Mouse (Mus musculus) kidney, adult 10 weeks (tissue): ENCODE measurements around the gene Ap4b1. TPM values are rescaled to one million over a fixed set of nuclear protein-coding genes. Genes with fewer than 3 reads are reported as not detected.

Experiments
- polyA plus RNA-seq: library from polyadenylated mRNA; stranded (reverse); fragments of 350-450 nt; fragmentation: Illumina TruSeq; extraction: RNeasy Lipid Tissue Mini Kit (QIAGEN cat#74804); gene quantifications from one replicate; pipeline ENCODE4 v1.2.3, GENCODE M21; 2014; ENCODE audit warnings: low read depth, low replicate concordance

Gene Ap4b1
- polyA plus RNA-seq, result 14.1 TPM

GRCm38 (mm10) chr3:103808891-103809798, at the start of gene Ap4b1, which contains the start of the genes Dclre1b and Gm43064:
Ap4b1 (plus strand) TSS chr3:103809520.
Dclre1b (minus strand) TSS chr3:103809444.
Gm43064 (plus strand) TSS chr3:103809573.

GRCm38 (mm10) chr3:103791230-103792110, 17.9 kb upstream of the Ap4b1 start, which contains the start of gene Hipk1:
Hipk1 (minus strand) TSS chr3:103791563.

GRCm38 (mm10) chr3:103832426-103832825, 23.1 kb downstream of the Ap4b1 start, which contains the start of gene Bcl2l15:
Bcl2l15 (plus strand) TSS chr3:103832601.

GRCm38 (mm10) chr3:103858881-103859801, 49.8 kb downstream of the Ap4b1 start, which contains the start of gene Ptpn22:
Ptpn22 (plus strand) TSS chr3:103859795.

Other genes starting within 250 kb of the Ap4b1 start
- gene Syt6, start 234.3 kb upstream of the Ap4b1 start, polyA plus RNA-seq, result not detected
- gene Atg4a-ps, start 163.5 kb upstream of the Ap4b1 start, polyA plus RNA-seq, result 0.40 TPM
- gene Olfml3, start 71.5 kb upstream of the Ap4b1 start, polyA plus RNA-seq, result 12.1 TPM
- not detected for gene Gm10964, start 70.2 kb upstream of the Ap4b1 start, polyA plus RNA-seq
- 73.3 TPM for gene Hipk1, start 18.0 kb upstream of the Ap4b1 start, polyA plus RNA-seq
- 6.2 TPM for gene Dclre1b, start 76 bp upstream of the Ap4b1 start, polyA plus RNA-seq
- gene Gm43064, start 53 bp downstream of the Ap4b1 start, polyA plus RNA-seq, result not detected
- gene Bcl2l15, start 23.1 kb downstream of the Ap4b1 start, polyA plus RNA-seq, result 2.2 TPM
- gene Ptpn22, start 50.3 kb downstream of the Ap4b1 start, polyA plus RNA-seq, result 5.4 TPM
- gene Rsbn1, start 104.6 kb downstream of the Ap4b1 start, polyA plus RNA-seq, result 29.0 TPM
- gene Phtf1, start 158.6 kb downstream of the Ap4b1 start, polyA plus RNA-seq, result 24.9 TPM